Mouse (Mus musculus) small intestine, adult 10 weeks (tissue): Measurements from ENCODE around the gene Gm7929. TPM values are rescaled to one million over a fixed set of nuclear protein-coding genes. Genes with fewer than 3 reads are reported as not detected.

Experiments used
- polyA plus RNA-seq: library from polyadenylated mRNA; stranded (reverse); fragments of 350-450 nt; fragmentation: Illumina TruSeq; extraction: RNeasy Lipid Tissue Mini Kit (QIAGEN cat#74804); gene quantifications from one replicate; pipeline ENCODE4 v1.2.3, GENCODE M21; 2014; ENCODE audit warnings: low replicate concordance

The Gm7929 gene
- not detected for polyA plus RNA-seq

DNA sequence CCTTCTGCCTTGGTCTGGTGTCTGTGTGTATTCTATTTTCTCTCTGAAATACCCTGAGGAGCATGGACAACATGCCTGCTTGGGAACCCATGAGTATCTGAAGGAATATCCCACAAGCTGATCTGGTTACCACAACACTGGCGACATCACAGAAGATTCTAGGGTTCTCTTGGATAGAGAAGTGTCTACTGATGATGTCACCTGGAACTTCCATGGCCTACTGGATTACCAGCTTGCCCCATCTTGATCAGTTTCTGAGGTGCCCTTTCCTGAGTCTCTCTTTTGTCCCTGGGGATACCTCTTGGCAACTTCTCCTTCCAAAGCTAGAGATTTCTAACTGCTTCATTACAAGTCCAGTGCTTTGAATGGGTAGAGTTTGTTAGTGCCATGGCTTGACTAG is at the start of gene Gm7929:
Gm7929 (minus strand) TSS at position 101 of the 400 bp plus-strand sequence.

DNA sequence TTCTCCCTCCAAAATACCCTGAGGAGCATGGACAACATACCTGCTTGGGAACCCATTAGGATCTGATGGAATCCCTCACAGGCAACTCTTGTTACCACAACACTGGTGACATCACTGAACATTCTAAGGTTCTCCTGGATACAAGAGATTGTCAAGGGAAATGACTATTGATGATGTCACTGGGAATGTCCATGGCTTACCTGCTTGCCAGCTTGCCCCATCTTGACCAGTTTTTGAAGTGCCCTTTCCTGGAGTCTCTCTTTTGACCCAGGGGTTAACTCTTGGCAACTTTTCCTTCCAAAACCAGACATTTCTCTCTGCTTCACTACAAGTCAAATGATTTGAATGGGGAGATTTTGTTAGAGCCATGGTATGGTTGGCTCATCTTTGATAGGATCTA is 21.9 kb upstream of the Gm7929 start, which contains the start of gene Gm47189:
Gm47189 (minus strand) TSS at position 101 of the 400 bp plus-strand sequence.

DNA sequence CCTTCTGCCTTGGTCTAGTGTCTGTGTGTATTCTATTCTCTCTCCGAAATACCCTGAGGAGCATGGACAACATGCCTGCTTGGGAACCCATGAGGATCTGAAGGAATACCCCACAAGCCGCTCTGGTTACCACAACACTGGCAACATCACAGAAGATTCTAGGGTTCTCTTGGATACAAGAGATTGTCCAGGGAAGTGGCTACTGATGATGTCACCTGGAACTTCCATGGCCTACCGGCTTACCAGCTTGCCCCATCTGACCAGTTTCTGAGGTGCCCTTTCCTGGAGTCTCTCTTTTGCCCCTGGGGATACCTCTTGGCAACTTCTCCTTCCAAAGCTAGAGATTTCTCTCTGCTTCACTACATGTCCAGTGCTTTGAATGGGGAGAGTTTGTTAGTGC is 48.6 kb downstream of the Gm7929 start, which contains the start of gene Gm8068:
Gm8068 (minus strand) TSS at position 101 of the 400 bp plus-strand sequence.

Other genes starting within 250 kb of the Gm7929 start
- not detected for gene Gm7970, start 195.0 kb downstream of the Gm7929 start, polyA plus RNA-seq
- gene 1700049E17Rik2, start 177.4 kb downstream of the Gm7929 start, polyA plus RNA-seq = not detected
- not detected for gene Gm3072, start 126.0 kb downstream of the Gm7929 start, polyA plus RNA-seq
- gene Gm3676, start 104.1 kb downstream of the Gm7929 start, polyA plus RNA-seq = not detected
- not detected for gene Gm8068, start 48.7 kb downstream of the Gm7929 start, polyA plus RNA-seq
- not detected for gene Gm47189, start 21.8 kb upstream of the Gm7929 start, polyA plus RNA-seq
- not detected for gene Gm7980, start 156.7 kb upstream of the Gm7929 start, polyA plus RNA-seq
- gene 1700049E17Rik1, start 174.3 kb upstream of the Gm7929 start, polyA plus RNA-seq = not detected
- gene 1700024B05Rik, start 193.4 kb upstream of the Gm7929 start, polyA plus RNA-seq = not detected
- not detected for gene Gm6401, start 217.3 kb upstream of the Gm7929 start, polyA plus RNA-seq
- gene Gm3543, start 232.7 kb upstream of the Gm7929 start, polyA plus RNA-seq = not detected